Mouse (Mus musculus) adipocyte (in vitro differentiated cells): ENCODE data around the gene Ovgp1.
"Not testable (repeated sequence)": the region's sequence is repeated elsewhere in the genome, so short reads cannot be mapped to it uniquely, and the experiment has no call there.

Source experiments
- DNase-seq: peaks from one replicate; pipeline ENCODE4 v3.0.0-alpha.2; 2016; ENCODE audit warnings: low spot score

The Ovgp1 gene

DNA sequence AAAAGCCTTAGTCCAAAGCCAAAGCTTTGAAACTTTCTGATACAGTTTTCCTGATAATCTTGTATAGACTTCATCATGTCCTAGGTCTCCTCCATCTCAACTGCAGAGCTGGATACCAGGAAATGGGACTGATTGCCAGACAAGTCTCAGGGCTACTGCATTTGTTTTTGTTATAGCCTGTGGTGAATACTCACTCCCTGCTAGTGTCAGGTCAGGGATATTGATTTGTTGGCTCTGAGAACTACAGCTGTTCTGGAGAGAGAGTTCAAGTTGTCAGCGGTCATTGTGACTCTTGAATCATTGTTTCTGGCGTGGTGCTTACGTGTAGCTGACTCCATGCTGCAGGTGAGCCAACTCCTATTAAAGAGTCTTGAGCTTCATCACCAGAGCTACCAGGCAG is at the start of gene Ovgp1:
Gene Ovgp1, plus strand, starts transcription at position 301 of the 400 bp plus-strand sequence.
- no peak for DNase-seq

DNA sequence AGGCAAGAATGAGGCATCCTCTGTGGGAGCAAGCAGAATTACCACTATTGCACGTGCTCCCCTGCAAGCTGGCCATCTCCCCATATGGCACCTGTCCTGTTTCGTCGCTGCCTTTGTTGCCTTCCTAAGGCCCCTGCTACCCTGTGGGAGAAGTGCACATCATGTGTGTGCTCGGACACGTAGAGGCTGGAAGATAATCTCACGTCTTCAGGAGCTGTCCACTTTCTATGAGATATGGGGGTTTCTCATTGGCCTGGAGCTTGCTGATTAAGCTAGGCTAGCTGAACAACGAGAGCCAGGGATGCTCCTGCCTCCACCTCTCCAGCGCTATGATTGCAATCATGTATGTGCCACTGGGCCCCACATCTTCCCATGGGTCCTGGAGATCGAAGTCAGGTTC is 48.9 kb upstream of the Ovgp1 start:
- no peak for DNase-seq

DNA sequence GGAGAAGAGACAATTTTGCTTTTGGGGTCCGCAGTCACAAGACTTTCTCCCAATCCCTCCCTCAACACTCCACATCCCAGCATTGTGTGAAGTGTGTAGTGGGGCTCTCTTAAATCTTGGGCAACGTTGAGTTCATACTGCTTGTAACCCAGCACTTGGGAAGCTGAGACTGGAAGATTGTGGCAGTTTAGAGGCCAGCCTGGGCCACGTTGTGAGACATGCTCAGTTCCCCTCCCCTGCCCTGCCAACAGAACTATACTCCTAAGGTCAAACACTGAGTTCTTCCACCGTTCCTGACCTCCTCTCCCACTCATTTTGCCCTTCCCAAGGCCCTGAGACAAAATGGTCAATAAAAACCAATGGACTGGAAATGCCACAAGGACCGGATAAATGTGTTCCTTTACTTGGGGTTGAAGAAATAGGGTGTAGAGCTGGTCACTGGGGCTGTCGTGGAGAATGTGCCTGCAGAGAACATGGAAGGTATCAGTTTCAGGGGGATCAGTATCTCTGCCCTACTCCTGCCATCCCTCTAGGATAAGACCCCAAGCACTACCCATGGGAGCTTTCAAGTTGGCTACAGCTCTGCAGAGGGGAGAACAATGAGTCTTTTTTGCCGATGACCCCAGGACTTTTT is 45.8 kb upstream of the Ovgp1 start:
- DNase-seq, result no peak

DNA sequence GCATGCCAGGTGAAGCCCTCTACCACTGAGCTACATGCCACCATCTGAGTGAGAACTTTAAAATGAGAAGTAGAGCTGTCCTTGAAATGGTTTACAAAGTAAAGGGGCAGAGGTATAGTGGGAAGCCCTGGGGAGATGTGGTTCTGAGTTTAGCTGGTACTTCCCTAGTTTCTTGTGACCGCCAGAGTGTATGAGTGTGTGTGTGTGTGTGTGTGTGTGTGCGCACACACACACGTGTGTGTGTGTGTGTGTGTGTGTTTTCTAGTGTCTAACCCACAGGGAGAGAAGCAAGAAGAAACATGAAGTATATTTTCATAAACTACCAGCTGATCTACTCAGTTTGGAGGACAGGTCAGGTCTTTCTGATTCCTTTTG is 45.3 kb upstream of the Ovgp1 start:
- DNase-seq, result no peak

DNA sequence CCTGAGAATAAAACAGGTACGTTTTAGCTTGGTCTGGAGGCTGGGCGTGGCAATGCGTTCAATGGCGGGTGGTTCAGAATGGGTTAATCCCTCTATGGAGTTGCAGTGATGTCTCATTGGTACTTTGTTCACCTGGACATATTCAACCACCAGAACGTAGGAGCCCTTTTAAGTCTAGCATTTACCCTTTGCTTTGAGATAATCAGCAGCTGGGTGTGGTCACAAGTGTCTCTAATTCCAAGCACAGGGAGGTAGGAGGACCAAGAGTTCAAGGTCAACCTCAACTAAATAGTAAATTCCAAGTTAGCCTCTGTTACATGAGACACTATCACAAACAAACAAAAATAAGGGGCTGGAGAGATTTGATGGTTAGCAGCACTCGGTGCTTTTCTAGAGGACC is 44.7 kb upstream of the Ovgp1 start:
- no peak for DNase-seq

DNA sequence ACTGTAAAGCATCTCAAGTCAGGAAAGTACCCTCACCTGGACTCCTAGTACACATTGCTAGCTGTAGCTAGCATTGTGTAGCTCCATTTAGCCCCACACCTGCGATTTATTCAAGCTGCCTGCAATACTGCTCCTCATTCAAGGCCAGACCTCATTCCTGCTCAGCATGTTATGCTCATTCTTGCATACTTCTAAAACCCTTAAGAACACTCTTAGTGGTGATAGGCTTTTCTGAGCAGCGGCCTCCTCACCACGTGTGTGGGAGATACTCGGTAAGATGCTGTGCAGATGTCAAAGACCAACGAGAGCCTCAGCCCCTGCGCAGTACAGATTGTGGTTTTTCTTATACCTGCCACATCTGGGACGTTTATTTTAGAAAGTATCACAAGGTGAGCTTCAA is 43.7 kb upstream of the Ovgp1 start:
- no peak for DNase-seq

DNA sequence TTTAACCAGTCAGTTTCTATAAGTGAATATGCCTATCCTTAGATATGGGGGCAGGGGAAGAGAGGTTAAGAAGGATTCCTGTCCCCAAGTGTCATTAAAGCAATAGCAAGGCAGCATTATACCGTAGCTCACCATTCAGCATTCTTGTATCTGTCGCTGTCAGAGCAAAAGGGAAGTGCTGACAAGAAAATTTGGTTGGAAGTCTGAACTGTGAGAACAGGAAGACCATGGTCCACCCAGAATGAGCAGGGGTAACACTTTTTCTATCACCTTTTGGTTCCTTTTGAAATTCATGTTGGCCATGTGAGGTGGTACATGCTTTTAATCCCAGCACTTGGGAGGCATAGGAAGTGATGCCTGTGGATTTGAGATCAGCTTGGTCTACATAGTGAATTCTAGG is 42.4 kb upstream of the Ovgp1 start:
- DNase-seq, result no peak

DNA sequence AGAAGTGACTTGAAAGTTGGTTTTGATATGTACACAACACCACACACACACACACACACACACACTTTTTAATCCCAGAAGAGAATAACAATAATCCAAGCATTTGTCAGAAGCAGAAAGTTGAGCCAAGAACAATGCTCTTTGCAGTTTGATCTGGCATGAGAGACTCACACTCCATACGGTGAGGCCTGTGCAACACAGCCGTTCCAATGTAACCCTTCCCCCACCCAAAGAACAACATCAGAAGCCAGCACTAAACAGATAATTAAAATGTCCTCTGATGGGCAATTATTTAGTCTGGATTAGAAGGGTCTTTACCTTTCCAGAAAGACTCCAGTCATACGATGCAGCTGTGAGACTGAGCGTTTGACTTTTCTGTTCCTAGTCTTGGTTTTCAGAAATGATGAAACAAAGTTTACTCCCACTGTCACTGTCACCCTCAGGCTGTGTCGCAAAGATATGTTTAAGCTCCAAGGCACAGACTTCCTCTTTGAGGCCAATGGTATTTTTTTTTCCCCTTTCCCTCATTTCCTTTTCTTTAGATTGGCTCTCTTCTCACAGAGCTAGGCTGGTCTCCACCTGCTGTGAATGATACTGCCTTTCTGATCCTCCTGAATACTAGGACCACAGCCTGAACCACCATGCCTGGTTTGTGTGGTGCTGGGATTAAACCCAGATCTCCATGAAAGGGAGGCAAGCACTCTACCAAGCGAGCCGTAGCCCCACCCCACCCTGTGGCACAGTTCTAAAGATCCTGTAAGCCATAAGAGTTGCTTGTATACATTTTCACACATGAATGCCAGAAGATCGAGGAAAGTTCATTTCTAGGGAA is 41.1 kb upstream of the Ovgp1 start, which contains the start of gene I830077J02Rik:
Gene I830077J02Rik, minus strand, starts transcription at position 425 of the 832 bp plus-strand sequence.
- no peak for DNase-seq

DNA sequence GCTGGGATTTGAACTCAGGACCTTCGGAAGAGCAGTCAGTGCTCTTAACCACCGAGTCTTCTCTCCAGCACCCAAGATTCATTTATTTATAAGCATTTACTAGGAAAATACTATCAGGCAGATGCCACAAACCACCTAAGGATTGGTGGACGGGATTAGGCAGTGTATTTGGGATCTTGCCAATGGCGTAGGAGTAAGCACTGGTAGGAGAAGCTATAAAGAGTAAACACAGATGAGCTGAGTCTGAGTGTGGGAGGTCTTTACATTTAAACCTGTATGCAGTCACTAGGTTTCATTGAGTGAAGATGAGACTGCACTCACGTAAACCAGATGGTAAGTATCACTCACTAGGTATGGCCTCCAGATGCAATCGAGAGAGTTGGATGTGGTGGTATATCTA is 39.6 kb upstream of the Ovgp1 start:
- no peak for DNase-seq

DNA sequence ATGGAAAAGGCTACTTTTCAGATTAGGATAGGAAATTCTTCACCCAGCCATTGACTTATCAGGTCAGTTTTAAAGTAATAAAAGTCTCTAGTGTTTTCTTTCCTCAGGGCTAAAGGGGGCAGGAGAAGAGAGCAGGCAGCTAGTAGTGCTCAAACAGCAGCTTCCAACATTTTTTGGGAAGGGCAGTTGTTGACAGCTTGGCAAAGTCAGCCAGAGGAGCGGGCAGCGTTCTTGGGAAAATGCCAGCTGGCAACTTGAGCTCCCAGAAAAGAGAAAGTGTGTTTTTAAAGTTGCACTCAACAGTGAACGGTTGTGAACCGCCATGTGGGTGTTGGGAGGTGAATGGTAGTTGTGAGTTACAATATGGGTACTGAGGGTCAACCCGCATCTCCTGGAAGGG is 38.5 kb upstream of the Ovgp1 start:
- DNase-seq, result peak; percentile 92

DNA sequence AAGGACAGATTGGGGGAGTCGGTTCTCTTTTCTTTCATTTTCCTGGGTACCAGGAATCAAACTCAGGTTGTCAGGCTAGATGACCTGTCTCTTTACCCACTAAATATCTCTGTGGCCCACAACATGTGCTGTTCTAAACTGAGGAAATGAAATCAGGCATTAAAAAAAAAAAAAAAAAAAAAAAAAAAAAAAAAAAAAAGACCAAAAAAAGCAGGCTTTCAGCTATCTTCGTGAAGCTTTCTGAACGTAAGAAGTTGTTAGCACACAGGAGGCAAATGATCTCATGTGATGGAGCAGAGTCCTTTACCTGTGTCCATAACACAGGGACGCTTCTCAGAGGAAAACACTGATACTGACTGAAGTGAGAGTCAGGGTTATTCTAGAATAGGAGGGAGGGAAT is 37.4 kb upstream of the Ovgp1 start:
- DNase-seq, result no peak

DNA sequence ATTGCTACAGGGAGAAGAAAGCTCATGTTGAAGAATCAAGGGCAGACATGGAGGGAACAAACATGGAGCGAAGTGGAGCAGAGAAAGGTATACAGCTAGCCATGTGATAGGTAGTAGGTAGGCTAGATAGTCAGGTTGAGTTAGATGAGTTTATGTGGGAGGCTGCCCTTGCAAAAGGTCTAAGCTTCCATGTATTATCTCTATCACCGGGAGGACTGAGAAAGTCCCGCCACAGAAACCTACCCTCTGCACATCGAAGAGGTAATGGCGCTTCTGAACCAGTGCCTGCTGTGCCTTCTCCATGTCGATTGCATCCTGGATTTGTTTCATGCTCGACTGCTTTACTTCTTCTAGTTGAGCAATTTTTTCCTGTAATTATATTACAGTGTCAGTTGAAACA is 22.2 kb upstream of the Ovgp1 start:
- no peak for DNase-seq

DNA sequence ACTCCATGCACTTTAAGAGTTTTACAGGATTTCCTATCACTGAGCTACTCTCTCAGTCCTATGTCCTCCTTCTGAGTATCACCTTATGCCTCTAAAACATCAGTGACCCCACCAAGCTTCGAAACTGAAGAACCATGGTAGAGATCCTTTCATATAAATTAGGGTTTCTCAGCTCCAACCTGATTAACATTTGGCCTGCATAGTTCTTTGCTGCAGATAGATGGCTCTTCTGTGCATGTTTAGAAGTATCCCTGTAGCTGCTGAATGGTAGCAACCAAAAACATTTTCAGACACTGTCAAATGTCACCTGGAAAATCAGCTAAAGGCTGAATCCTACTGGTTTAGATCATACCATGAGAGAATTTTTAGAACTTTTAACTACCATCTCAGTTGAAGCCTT is 16.3 kb upstream of the Ovgp1 start:
- peak; percentile 18 for DNase-seq

DNA sequence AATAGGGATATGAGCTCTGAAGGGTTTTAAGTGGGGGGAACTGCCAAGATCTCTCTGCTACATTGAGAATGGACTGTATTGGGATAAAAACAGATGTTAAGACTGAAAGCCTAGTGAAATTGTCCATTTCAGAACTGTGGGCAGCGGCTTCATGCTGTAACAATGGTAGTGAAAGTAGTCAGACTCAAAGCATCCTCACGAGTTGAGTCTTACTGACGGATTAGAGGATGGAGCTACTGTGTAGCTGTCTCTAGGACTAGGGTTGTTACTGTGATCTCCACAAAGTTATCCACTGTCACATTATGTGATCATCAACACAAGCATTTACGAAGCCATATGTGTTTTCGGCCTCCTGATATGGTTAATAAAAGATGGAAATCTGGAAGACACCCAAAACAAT is 15.3 kb upstream of the Ovgp1 start:
- peak; percentile 38 for DNase-seq

DNA sequence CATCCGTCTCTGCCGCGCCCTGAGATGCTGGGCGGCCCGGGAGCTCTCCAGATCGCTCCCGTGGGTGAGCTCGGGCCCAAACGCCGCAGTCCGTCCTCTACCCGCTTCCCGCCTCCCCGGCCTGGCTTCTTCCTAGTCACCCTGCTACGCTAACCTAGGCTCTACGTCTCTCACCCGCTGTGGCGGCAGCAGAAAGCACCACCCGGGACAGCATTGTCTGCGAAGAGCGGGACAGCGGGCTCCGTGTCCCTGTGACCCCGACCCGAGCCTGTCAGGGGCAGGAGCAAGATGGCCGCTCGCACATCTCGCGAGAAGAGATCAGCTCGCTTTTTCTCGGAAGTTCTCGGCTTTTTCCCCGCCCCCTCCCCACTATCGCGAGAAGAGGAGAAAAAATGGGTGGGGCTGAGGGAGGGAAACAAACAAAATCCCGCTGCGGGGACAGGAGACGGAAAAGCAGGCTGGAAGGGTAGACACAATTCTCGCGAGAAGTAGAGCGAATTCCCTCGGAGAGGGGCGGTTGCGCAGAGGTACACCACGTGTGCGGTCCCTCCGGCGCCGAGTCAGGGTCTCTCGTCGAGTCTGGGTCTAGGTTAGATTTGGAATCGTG is 14.4 kb upstream of the Ovgp1 start, which contains the start of gene Wdr77:
Gene Wdr77, plus strand, starts transcription at position 396 of the 607 bp plus-strand sequence.
- DNase-seq, result peak; percentile 100

DNA sequence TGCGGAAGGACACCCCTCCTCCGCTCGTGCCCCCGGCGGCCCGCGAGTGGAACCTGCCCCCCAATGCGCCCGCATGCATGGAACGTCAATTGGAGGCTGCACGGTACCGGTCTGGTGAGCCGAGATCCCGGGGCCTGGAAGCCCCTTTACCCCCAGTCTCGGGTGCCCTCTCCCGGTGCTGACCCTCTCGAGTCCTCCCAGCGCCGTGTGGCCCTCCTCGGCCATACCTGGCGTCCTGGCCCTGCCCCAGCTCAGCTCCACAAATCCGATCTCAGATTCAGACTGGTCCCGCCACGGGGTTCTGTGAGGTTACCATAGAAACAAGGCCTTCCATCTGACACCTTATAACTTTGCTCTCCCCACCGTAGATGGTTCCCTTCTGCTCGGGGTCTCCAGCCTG is 13.9 kb upstream of the Ovgp1 start:
- DNase-seq, result no peak

DNA sequence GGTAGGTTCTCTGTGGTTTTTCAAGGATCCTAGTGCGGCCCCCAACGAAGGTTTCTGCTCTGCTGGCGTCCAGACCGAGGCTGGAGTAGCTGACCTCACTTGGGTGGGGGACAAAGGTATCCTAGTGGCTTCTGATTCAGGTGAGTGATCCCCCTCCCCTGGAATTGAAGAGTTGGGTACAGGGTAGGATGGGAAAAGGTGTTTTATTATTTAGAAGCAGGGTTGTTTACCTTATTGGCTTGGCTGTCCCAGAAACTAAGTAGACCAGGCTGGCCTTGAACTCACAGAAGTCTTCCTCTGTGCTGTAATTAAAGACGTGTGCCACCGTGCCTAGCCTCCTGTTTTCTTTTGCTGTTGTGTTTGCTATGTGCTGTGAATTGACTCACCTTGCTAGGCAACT is 13.5 kb upstream of the Ovgp1 start, which contains the start of gene Atp5f1:
Gene Atp5f1, minus strand, starts transcription at position 101 of the 400 bp plus-strand sequence.
- DNase-seq, result no peak

DNA sequence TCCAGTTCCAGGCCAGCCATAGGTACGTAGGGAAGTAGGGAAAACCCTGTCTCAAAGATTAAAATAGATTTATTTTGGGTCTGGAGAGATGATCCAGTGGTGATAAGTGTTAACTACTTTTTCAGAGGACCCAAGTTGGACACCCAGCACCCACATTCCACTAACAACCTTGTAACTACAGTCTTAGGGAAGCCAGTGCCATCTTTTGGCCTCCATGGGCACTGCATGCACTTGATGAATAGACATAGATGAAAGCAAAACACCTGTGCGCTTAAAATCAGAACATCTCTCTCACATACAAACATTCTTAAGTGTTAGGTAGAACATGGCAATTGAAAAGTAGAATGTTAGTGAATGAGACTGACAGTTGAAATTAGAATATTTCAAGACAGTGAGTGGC is 12.8 kb upstream of the Ovgp1 start:
- peak; percentile 24 for DNase-seq

DNA sequence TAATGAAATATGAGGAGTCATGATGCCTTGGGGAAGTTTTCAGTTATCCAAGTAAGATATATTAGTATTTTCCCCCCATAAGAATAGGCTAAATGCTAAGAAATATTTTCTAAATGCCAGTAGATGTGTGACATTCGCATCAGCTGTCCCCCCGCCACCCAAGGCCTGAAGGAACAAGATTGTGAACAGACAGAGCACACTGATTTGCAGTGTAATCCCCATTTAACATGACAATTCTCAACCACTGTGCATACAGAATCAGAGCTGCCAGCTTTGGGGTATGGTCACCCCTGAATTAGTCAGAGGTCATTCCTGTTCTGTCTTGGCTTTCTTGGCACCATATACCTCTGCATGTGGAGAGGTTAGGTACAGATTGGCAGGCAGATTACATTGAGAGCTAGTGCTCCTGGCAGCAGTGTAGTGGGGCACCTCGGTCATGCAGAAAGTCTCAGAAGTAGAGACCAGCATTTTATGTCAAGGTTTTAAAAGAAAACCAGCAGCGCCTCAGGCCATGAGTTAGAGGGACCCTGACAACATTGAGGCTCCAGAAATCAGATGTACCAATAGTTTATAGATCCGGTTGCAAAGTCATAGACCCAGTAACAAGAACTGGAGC is 1.6 kb upstream of the Ovgp1 start:
- no peak for DNase-seq

DNA sequence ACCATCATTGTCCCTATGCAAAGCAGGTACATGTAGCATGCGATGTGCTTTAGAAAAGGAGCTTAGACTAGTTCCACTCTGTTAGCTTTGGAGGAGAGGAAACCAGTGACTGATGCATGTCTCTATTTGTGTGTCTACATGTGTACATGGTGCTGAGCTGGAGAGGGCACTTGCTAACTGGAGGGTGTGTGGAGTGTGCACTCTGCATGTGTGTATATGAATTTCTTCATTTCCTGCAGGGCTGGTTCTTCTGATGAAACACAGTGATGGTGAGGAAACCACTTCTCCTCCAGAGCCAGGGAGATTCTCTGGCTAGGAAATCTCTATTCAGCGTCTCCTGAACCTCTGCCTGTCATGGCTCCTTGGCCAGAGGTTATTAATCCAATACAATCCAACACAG is 663 bp downstream of the Ovgp1 start:
- DNase-seq, result no peak

DNA sequence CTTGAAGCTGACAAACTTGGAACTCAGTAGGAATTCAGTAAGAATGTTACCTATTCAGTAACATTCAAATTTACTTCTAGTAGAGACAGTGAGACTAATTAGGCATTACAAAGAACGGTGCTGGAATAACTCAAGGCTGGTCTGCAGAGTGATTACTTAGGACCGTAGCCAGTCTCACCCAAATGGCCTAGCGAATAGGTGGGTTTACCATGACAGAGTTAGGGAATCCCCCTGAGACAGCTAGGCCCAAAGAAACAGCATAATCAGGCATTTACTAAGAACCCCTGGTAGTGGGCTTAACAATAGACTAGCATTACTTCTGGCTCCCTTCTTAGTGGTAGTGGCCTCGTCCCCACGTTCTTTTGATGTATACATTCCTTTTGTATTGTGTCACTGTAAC is 16.1 kb downstream of the Ovgp1 start:
- DNase-seq, result not testable (repeated sequence)

DNA sequence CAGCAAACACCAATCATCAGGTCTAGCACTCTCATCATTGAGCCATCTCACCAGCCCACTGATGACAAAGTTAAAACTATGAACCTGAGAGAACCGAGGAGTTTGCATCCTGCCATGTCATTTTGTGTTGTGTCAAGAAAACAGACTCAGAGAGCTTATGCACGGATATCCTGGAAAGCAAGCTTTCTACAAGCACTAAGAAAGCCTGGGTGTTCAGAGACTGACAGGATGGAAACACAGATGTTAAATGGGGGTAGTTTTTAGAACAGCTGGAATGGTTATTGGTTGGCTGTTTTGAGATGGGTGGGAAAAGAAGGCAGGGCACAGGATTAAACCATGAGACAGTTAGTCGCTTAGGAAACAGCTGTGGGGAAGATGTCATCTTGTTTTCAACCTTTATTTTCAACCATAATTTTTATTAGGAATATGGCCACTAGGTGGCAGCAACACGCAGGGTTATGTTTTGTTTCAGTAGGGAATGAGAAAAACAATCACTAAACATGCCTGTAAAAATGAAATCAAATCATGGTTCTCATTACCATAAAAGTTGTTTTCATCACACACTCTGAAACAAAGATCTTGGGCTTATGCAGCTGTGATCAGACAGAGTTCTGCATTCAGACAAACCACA is 18.3 kb downstream of the Ovgp1 start:
- peak; percentile 82 for DNase-seq
